Comparison of ENCODE assay signal across 11 mouse cellular contexts in genomic region chr3:98098676-98099075, GRCm38 (mm10).
DNase-seq lines count a peak whose midpoint lies in the region; ATAC-seq and TF ChIP-seq lines count a peak whose summit lies in the region.
"Had no signal": no experiment of that assay in that cellular context is flagged by ENCODE, and none has a peak within 500 bp of the region (broad histone marks: within the 10 kb centered on the region; RNA-seq: fewer than 3 reads in every experiment).

No protein-coding gene starts in this region.

- peaks cover 69% of the 10 kb centered on the region for H3K36me3 ChIP-seq in lung, embryonic 14.5 days (ENCODE audit: insufficient read depth)
- H3K36me3 ChIP-seq in stomach, embryonic 16.5 days (ENCODE audit: control insufficient read depth, insufficient read depth, low read length) = peaks cover 38% of the 10 kb centered on the region
- peaks cover 10% of the 10 kb centered on the region for H3K36me3 ChIP-seq in forebrain, embryonic 16.5 days (ENCODE audit: control insufficient read depth, insufficient read depth)

- ATAC-seq in lung, embryonic 14.5 days (ENCODE audit: insufficient read depth) = peak; percentile 72
- ATAC-seq in stomach, embryonic 16.5 days (ENCODE audit: insufficient read depth, low FRiP score) = peak; percentile 65
- ATAC-seq in forebrain, embryonic 16.5 days = no peak

- no peak for TF ChIP-seq CTCF in lung, embryonic 14.5 days (IDR thresholded peaks at IDR 0.05; ENCODE audit: low read depth)

- H3K4me1 ChIP-seq in lung, embryonic 14.5 days (ENCODE audit: insufficient read depth) = no peaks in the 10 kb centered on the region
- H3K4me1 ChIP-seq in stomach, embryonic 16.5 days (ENCODE audit: control insufficient read depth, insufficient read depth, low read length) = peaks cover 12% of the 10 kb centered on the region; the same call in 1 of the 2 replicates
- peaks cover 4% of the 10 kb centered on the region for H3K4me1 ChIP-seq in forebrain, embryonic 16.5 days (replicated peaks; ENCODE audit: control insufficient read depth, insufficient read depth, low read length)

- no peak overlapping the region for H3K4me2 ChIP-seq in lung, embryonic 14.5 days
- H3K4me2 ChIP-seq in stomach, embryonic 16.5 days (ENCODE audit: low read depth, low read length) = no peak overlapping the region
- no peak overlapping the region for H3K4me2 ChIP-seq in forebrain, embryonic 16.5 days (ENCODE audit: low read length)
- H3K4me2 ChIP-seq: limb, embryonic 12.5 days had no signal

- H3K27ac ChIP-seq in lung, embryonic 14.5 days (ENCODE audit: low read depth) = peak overlapping the region; percentile 50; the same call in 1 of the 2 replicates
- peak overlapping the region; percentile 71; the same call in 1 of the 2 replicates for H3K27ac ChIP-seq in stomach, embryonic 16.5 days (ENCODE audit: low read length)
- H3K27ac ChIP-seq in forebrain, embryonic 16.5 days (ENCODE audit: low read length) = no peak overlapping the region
- H3K27ac ChIP-seq: heart, embryonic 10.5 days; layer of hippocampus, adult 2 months; limb, embryonic 12.5 days had no signal

- peak; percentile 77 for DNase-seq in urinary bladder, postnatal 14 days (ENCODE audit: low spot score)
- no peak for DNase-seq in urinary bladder, postnatal 4 days (ENCODE audit: low spot score in 2 of 2)
- DNase-seq in kidney, adult 9 months = peak; percentile 75
- peak; percentile 72 for DNase-seq in lung, embryonic 14.5 days
- no peak for DNase-seq in cerebellum, adult 18-20 months
- no peak for DNase-seq in MN1 (ENCODE audit: low spot score)

- H3K27me3 ChIP-seq in lung, embryonic 14.5 days (ENCODE audit: insufficient read depth, low read length) = no peaks in the 10 kb centered on the region
- H3K27me3 ChIP-seq in stomach, embryonic 16.5 days (ENCODE audit: control insufficient read depth, insufficient read depth, low read length) = no peaks in the 10 kb centered on the region
- H3K27me3 ChIP-seq in forebrain, embryonic 16.5 days (replicated peaks; ENCODE audit: control insufficient read depth, insufficient read depth, low read length) = no peaks in the 10 kb centered on the region
- H3K27me3 ChIP-seq: limb, embryonic 12.5 days had no signal

- no peak overlapping the region for H3K4me3 ChIP-seq in lung, embryonic 14.5 days (ENCODE audit: low read depth, low read length)
- no peak overlapping the region for H3K4me3 ChIP-seq in stomach, embryonic 16.5 days (replicated peaks; ENCODE audit: low read length)
- no peak overlapping the region for H3K4me3 ChIP-seq in forebrain, embryonic 16.5 days (replicated peaks; ENCODE audit: low read length)
- H3K4me3 ChIP-seq: heart, embryonic 10.5 days; layer of hippocampus, adult 2 months; limb, embryonic 12.5 days had no signal

- 59% methylated on average over 5 of the region's 5 CpGs for WGBS in lung, embryonic 14.5 days
- 70% methylated on average over 5 of the region's 5 CpGs for WGBS in stomach, embryonic 16.5 days
- WGBS in forebrain, embryonic 16.5 days = 88% methylated on average over 5 of the region's 5 CpGs

- H3K9ac ChIP-seq in lung, embryonic 14.5 days = no peak overlapping the region
- no peak overlapping the region for H3K9ac ChIP-seq in stomach, embryonic 16.5 days (ENCODE audit: low read length)
- H3K9ac ChIP-seq in forebrain, embryonic 16.5 days (replicated peaks; ENCODE audit: low read depth, low read length) = no peak overlapping the region
- H3K9ac ChIP-seq: limb, embryonic 12.5 days had no signal

- H3K9me3 ChIP-seq in lung, embryonic 14.5 days (ENCODE audit: low read depth, low read length) = peaks cover 6% of the 10 kb centered on the region; the same call in 1 of the 2 replicates
- peaks cover 10% of the 10 kb centered on the region for H3K9me3 ChIP-seq in stomach, embryonic 16.5 days (replicated peaks; ENCODE audit: control insufficient read depth, low read length)
- H3K9me3 ChIP-seq in forebrain, embryonic 16.5 days (ENCODE audit: control insufficient read depth, low read length) = no peaks in the 10 kb centered on the region; the same call in 1 of the 2 replicates

Comparison
In these comparisons a context has a peak if more than half of its experiments do, and no peak if none do; other contexts are left out.
1. DNase-seq: peak in urinary bladder, postnatal 14 days (single experiment), kidney, adult 9 months (single experiment) and lung, embryonic 14.5 days (single experiment); none in urinary bladder, postnatal 4 days (0 of 2), cerebellum, adult 18-20 months (0 of 2) and MN1 (single experiment).